Mouse (Mus musculus) heart, adult 2 months (tissue): ENCODE results near the gene Tiam1. TPM values are rescaled to one million over a fixed set of nuclear protein-coding genes. Genes with fewer than 3 reads are reported as not detected.

Source experiments
- DNase-seq, 2 experiments: peaks; one replicate each; pipeline ENCODE4 v3.0.0; 2021
- H3K27ac ChIP-seq: fragments of 200-600 bp; 2 replicates; pipeline ENCODE4 v1.8.1; 2022
- H3K27me3 ChIP-seq: fragments of 200-500 bp; 2 replicates; pipeline ENCODE4 v1.6.1; 2012; ENCODE audit warnings: mild to moderate bottlenecking, low read length, inconsistent platforms, mixed read lengths; ENCODE audit not compliant: control insufficient read depth, insufficient read depth
- H3K36me3 ChIP-seq: fragments of 200-500 bp; 2 replicates; pipeline ENCODE4 v1.6.1; 2012; ENCODE audit warnings: low read length, inconsistent platforms; ENCODE audit not compliant: control insufficient read depth, insufficient read depth
- H3K4me1 ChIP-seq: fragments of 200-500 bp; 2 replicates; pipeline ENCODE4 v1.6.1; 2011; ENCODE audit warnings: low read length; ENCODE audit not compliant: control insufficient read depth, insufficient read depth
- H3K4me3 ChIP-seq: fragments of 200-600 bp; 2 replicates; pipeline ENCODE4 v1.8.1; 2022
- H3K79me2 ChIP-seq: fragments of 200-500 bp; replicated peaks from 2 replicates; pipeline ENCODE4 v1.6.1; 2012; ENCODE audit warnings: mild to moderate bottlenecking, inconsistent platforms, low read length, moderate library complexity, mixed read lengths; ENCODE audit not compliant: control insufficient read depth, insufficient read depth
- H3K9ac ChIP-seq: fragments of 200-500 bp; 2 replicates; pipeline ENCODE4 v1.6.1; 2012; ENCODE audit warnings: low read depth, mild to moderate bottlenecking, control low read depth, inconsistent platforms, low read length, mixed read lengths
- CTCF ChIP-seq: fragments of 200-600 bp; IDR thresholded peaks from 2 replicates; pipeline ENCODE4 v1.8.1; 2022; ENCODE audit warnings: antibody characterized with exemption, mild to moderate bottlenecking, moderate library complexity
- EP300 ChIP-seq: fragments of 200-500 bp; IDR thresholded peaks from 2 replicates; pipeline ENCODE4 v1.6.1; 2011; ENCODE audit warnings: low read depth, low read length, control low read depth; ENCODE audit not compliant: insufficient read depth
- POLR2A ChIP-seq: fragments of 200-500 bp; IDR thresholded peaks from 2 replicates; pipeline ENCODE4 v1.6.1; 2011; ENCODE audit warnings: mild to moderate bottlenecking, low read depth, low read length, control low read depth; ENCODE audit not compliant: insufficient read depth
- WGBS: fragments of 180-500 bp; shearing (Covaris S2); methylation state at CpG from one replicate; pipeline ENCODE4 v1.1.7; 2018; 5-methylcytosine and 5-hydroxymethylcytosine counted together
- intact Hi-C: fragments of 180-260 bp; cut with DNase I; formaldehyde crosslinking; loops from one replicate; pipeline ENCODE4 v1.15.1; 2025
- polyA plus RNA-seq: library from polyadenylated mRNA; depleted of rRNA; stranded (reverse); fragments of >200 nt; gene quantifications from 2 replicates; pipeline ENCODE4 v1.2.3, GENCODE M21; 2012
- total RNA-seq, 2 experiments: library from RNA; stranded (reverse); gene quantifications; 2 replicates each; pipeline ENCODE4 v1.2.3; 2021

The Tiam1 gene
- total and polyA plus RNA-seq, 3 experiments: 2.3 to 7.9 (median 4.4) TPM

DNA sequence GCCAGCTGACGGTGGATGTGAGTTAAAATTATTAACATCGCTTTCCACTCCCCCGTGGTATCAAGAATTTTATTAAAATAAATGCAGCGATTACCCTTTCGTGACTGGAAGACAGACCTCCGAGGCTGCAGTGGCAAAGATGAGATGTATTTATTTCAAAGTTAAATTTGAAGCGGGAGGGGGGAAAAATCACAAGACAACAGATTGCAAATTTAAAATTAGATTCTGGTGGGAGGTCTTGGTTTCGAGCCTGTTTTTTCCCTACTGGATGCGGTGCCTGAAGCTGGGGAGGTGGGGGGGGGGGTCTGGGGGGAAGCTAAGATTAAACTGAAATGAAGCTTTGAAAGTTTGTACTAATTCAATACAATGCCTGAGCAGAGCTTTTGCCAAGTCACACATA lies 235.9 kb downstream of the Tiam1 start:
- intact Hi-C loops: no loop called here
- Histone ChIP-seq H3K27me3 (no peaks in the 10 kb centered on the region), H3K36me3 (no peaks in the 10 kb centered on the region), H3K4me3 (no peak overlapping the region), H3K9ac (no peak overlapping the region), H3K4me1 (peaks cover 1% of the 10 kb centered on the region; the same call in 1 of the 2 replicates), H3K27ac (no peak overlapping the region), H3K79me2 (0 out of 2 replicates have a peak, but pooled peaks cover 1% of the 10 kb centered on the region)
- no peak for TF ChIP-seq CTCF
- no peak for TF ChIP-seq EP300
- TF ChIP-seq POLR2A: no peak
- WGBS: 85% methylated on average over 9 of the region's 9 CpGs
- DNase-seq: no peak

DNA sequence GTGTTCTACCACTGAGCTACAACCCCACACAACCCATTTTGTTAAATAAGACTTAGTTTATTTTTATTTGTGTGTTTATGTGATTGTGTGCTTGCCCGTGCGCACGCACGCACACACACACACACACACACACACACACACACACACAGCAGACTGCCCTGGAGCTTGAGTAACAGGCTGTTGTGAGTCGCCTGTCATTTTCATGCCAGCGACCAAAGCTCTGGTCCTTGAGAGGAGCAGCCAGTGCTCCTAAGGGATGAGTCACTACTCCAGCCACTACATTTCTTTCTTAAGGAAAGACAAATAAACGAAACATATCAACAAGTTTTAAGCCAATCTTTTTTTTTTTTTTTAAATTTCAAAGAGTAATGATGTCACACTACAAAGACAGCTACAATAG lies 236.7 kb downstream of the Tiam1 start:
- TF ChIP-seq EP300 (no peak), POLR2A (no peak), CTCF (no peak)
- no peak for DNase-seq
- intact Hi-C loops: no loop called here
- Histone ChIP-seq H3K27ac (no peak overlapping the region), H3K36me3 (no peaks in the 10 kb centered on the region), H3K4me1 (no peaks in the 10 kb centered on the region), H3K27me3 (no peaks in the 10 kb centered on the region), H3K79me2 (no peaks in the 10 kb centered on the region), H3K9ac (no peak overlapping the region), H3K4me3 (no peak overlapping the region)
- 75% methylated on average over 7 of the region's 7 CpGs for WGBS

DNA sequence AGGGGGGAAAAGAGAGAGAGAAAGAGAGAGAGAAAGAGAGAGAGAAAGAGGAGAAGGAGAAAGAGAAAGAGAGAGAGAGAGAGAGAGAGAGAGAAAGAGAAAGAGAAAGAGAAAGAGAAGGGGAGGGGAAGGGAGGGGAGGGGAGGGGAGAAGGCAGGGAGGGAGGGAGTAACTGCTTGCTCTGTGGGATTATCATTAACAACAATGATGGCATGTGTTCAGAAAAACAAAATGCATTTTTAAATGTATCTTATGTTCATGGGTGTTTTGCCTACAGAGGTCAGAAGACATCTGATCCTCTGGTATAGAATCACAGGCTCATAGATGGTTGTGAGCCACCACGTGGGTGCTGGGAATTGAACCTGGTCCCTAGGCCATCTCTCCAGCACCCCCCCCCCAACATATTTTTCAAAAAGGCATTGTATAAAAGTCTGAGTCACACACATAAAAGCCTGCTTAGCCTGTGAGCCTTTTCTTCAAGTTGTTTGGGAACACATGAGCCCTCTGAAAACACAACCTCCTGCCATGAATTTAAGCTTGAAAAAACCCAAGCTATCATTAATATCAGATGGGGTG lies 237.8 kb downstream of the Tiam1 start:
- Histone ChIP-seq H3K27me3 (no peaks in the 10 kb centered on the region), H3K9ac (no peak overlapping the region), H3K4me1 (no peaks in the 10 kb centered on the region), H3K4me3 (no peak overlapping the region), H3K79me2 (no peaks in the 10 kb centered on the region), H3K27ac (no peak overlapping the region), H3K36me3 (no peaks in the 10 kb centered on the region)
- 97% methylated on average over 1 of the region's 1 CpGs for WGBS
- intact Hi-C loops: no loop called here
- no peak for DNase-seq
- no peak for TF ChIP-seq EP300
- TF ChIP-seq CTCF: no peak
- no peak for TF ChIP-seq POLR2A

DNA sequence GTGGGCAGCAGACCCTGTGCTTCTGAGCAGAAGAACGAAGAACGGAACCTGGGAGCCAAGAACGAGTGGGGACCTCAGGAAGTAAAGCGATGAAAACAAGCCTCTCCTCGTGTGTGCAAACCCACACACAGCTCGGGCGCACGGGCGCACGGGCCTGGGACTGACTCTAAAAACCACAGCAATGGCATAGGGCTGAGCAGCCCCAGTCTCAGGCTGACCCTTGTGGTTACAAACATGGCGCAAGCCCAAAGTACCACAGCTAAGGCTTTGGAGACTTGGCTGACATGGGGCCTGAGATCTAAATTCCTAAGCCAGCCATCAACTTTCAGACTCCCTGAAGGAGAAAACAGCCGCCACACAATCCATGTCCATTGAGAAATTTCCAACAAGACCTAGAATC lies 239.4 kb downstream of the Tiam1 start:
- no peak overlapping the region for H3K4me3 ChIP-seq
- H3K27me3 ChIP-seq: no peaks in the 10 kb centered on the region
- no peak for DNase-seq
- H3K4me1 ChIP-seq: no peaks in the 10 kb centered on the region
- 90% methylated on average over 12 of the region's 12 CpGs for WGBS
- H3K79me2 ChIP-seq: no peaks in the 10 kb centered on the region
- TF ChIP-seq EP300 (no peak), POLR2A (no peak)
- no peak overlapping the region for H3K9ac ChIP-seq
- intact Hi-C loops: no loop called here
- no peaks in the 10 kb centered on the region for H3K36me3 ChIP-seq
- no peak overlapping the region for H3K27ac ChIP-seq

DNA sequence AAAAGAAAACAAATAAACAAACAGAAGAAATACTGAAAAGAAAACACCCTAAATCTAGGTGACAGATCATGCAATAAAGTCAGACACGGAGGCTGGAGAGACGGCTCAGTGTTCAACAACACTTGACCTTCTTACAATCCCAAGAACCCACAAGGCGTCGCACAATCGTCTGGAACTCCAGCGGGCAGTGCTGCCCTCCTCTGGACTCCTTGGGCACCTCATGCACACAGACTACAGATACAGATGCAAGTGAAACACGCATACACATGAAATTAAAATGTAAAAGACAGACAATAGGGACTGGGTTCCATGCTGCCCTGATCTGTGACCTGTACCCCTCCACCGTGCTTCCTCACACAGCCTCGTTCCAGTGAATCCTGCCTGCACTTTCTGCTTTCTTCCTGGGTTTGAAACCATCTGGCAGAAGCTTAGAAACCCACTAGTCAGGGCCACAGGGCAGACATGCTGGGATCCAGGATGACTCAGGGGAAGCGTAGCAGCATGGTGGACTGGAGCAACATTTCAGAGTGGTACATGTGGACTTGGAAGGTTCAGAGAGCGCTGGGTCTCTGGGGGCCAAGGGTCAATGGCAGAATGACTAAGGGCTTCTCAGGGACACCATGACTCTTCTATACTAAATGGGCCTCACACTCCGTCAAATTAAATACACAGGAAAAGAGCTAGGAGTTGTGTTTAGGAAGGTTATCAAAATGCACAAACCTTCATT lies 240.8 kb downstream of the Tiam1 start:
- H3K4me1 ChIP-seq: no peaks in the 10 kb centered on the region
- 89% methylated on average over 12 of the region's 12 CpGs for WGBS
- no peak for DNase-seq
- intact Hi-C loops: no loop called here
- H3K79me2 ChIP-seq: no peaks in the 10 kb centered on the region
- no peaks in the 10 kb centered on the region for H3K36me3 ChIP-seq
- no peak overlapping the region for H3K27ac ChIP-seq
- H3K4me3 ChIP-seq: no peak overlapping the region
- H3K27me3 ChIP-seq: no peaks in the 10 kb centered on the region
- TF ChIP-seq CTCF: no peak
- TF ChIP-seq EP300: no peak
- TF ChIP-seq POLR2A: no peak
- no peak overlapping the region for H3K9ac ChIP-seq

DNA sequence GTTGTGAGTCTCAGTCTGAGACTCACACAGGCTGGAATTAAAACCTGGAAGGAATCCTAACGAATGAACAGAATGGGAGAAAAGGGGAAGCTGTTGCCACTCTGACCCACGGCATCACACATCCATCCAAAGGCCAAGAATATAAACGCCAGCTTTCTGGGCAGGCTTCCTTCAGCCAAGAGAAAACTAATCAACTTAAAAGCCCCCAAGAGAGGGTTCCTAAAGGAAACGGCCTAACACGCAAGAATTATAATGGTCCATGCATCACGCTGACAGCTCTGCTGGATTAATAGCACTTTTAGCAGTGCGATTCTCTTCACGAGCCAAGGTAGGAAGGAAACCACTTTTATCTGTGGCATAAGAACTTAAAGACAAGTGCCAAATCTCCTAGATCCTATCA lies 242.9 kb downstream of the Tiam1 start:
- WGBS: 55% methylated on average over 8 of the region's 8 CpGs
- no peak for DNase-seq
- intact Hi-C loops: no loop called here
- Histone ChIP-seq H3K4me1 (no peaks in the 10 kb centered on the region), H3K27me3 (no peaks in the 10 kb centered on the region), H3K79me2 (no peaks in the 10 kb centered on the region), H3K27ac (no peak overlapping the region), H3K9ac (no peak overlapping the region), H3K36me3 (no peaks in the 10 kb centered on the region), H3K4me3 (no peak overlapping the region)
- TF ChIP-seq CTCF: no peak
- no peak for TF ChIP-seq EP300
- no peak for TF ChIP-seq POLR2A
